Mouse (Mus musculus): ENCODE measurements around the gene Plscr1.

Plscr1 gene
- long read RNA-seq, experiment 1, partial matches to known transcripts, result 1 of 4 reads
- long read RNA-seq, experiment 1, other reads (novel, unspliced or antisense), result 0 of 4 reads
- long read RNA-seq, experiment 2, partial matches to known transcripts, result 0 of 2 reads
- long read RNA-seq, experiment 2, other reads (novel, unspliced or antisense), result 1 of 2 reads

GRCm38 (mm10) chr9:92249447-92249852 is at the start of gene Plscr1:
Plscr1 (plus strand) TSS chr9:92249750.
- intact Hi-C loops (cut with DNase I), result no loop called here

GRCm38 (mm10) chr9:92204397-92204796 is 45.2 kb upstream of the Plscr1 start:
- intact Hi-C loops (cut with DNase I), result no loop called here

- intact Hi-C loops (cut with DNase I), result no loop called here
Observed at GRCm38 (mm10) chr9:92207307-92207706, 42.2 kb upstream of the Plscr1 start.

- intact Hi-C loops (cut with DNase I), result loop anchor here (2.0 kb wide), 1 partner anchor 61 kb away; no protein-coding TSS in a partner anchor
Observed at GRCm38 (mm10) chr9:92207757-92208156, 41.8 kb upstream of the Plscr1 start.

GRCm38 (mm10) chr9:92209850-92210249 is 39.7 kb upstream of the Plscr1 start:
- intact Hi-C loops (cut with DNase I), result loop anchor here (2.0 kb wide), 1 partner anchor 63 kb away; no protein-coding TSS in a partner anchor

- intact Hi-C loops (cut with DNase I), result no loop called here
Observed at GRCm38 (mm10) chr9:92210386-92210967, 39.1 kb upstream of the Plscr1 start.

GRCm38 (mm10) chr9:92211048-92211447 is 38.5 kb upstream of the Plscr1 start:
- intact Hi-C loops (cut with DNase I), result no loop called here

- intact Hi-C loops (cut with DNase I), result loop anchor here (5.0 kb wide), 1 partner anchor 160 kb away; no protein-coding TSS in a partner anchor
Observed at GRCm38 (mm10) chr9:92217484-92217883, 32.1 kb upstream of the Plscr1 start.

GRCm38 (mm10) chr9:92217896-92218295 is 31.7 kb upstream of the Plscr1 start:
- intact Hi-C loops (cut with DNase I), result loop anchor here (5.0 kb wide), 1 partner anchor 159 kb away; no protein-coding TSS in a partner anchor

GRCm38 (mm10) chr9:92220151-92220550 is 29.4 kb upstream of the Plscr1 start:
- intact Hi-C loops (cut with DNase I), result no loop called here

GRCm38 (mm10) chr9:92221480-92221879 is 28.1 kb upstream of the Plscr1 start:
- intact Hi-C loops (cut with DNase I), result no loop called here

- intact Hi-C loops (cut with DNase I), result no loop called here
Observed at GRCm38 (mm10) chr9:92224598-92225231, 24.8 kb upstream of the Plscr1 start.

- intact Hi-C loops (cut with DNase I), result no loop called here
Observed at GRCm38 (mm10) chr9:92226127-92226655, 23.4 kb upstream of the Plscr1 start.

GRCm38 (mm10) chr9:92226795-92227194 is 22.8 kb upstream of the Plscr1 start:
- intact Hi-C loops (cut with DNase I), result no loop called here

- intact Hi-C loops (cut with DNase I), result no loop called here
Observed at GRCm38 (mm10) chr9:92228867-92229832, 20.4 kb upstream of the Plscr1 start.

- intact Hi-C loops (cut with DNase I), result no loop called here
Observed at GRCm38 (mm10) chr9:92229833-92230205, 19.7 kb upstream of the Plscr1 start.

- intact Hi-C loops (cut with DNase I), result no loop called here
Observed at GRCm38 (mm10) chr9:92234901-92235458, 14.6 kb upstream of the Plscr1 start.

- intact Hi-C loops (cut with DNase I), result no loop called here
Observed at GRCm38 (mm10) chr9:92248773-92249446, 640 bp upstream of the Plscr1 start.

- intact Hi-C loops (cut with DNase I), result no loop called here
Observed at GRCm38 (mm10) chr9:92249987-92250772, 630 bp downstream of the Plscr1 start.

Data from adrenal gland (tissue).